Mouse (Mus musculus) lung, adult 2 months (tissue): Measurements from ENCODE around the gene Il27ra. TPM values are rescaled to one million over a fixed set of nuclear protein-coding genes. Genes with fewer than 3 reads are reported as not detected.
A peak's percentile ranks its signal among the peaks of the same experiment; 100 is the strongest.

Source experiments
- DNase-seq: peaks from one replicate; pipeline ENCODE4 v3.0.0; 2022
- H3K4me1 ChIP-seq: fragments of 200-500 bp; 2 replicates; pipeline ENCODE4 v1.6.1; 2011; ENCODE audit warnings: low read length; ENCODE audit not compliant: control insufficient read depth, insufficient read depth
- H3K4me3 ChIP-seq: fragments of 200-500 bp; replicated peaks from 2 replicates; pipeline ENCODE3; 2011; ENCODE audit warnings: low read depth, mild to moderate bottlenecking, control low read depth, low read length; ENCODE audit errors: extremely low read depth
- CTCF ChIP-seq: fragments of 200-500 bp; IDR thresholded peaks from 2 replicates; pipeline ENCODE4 v1.5.1; 2011; ENCODE audit warnings: mild to moderate bottlenecking, low read length, control low read depth; ENCODE audit not compliant: insufficient read depth
- POLR2A ChIP-seq: fragments of 200-500 bp; IDR thresholded peaks from 2 replicates; pipeline ENCODE4 v1.6.1; 2011; ENCODE audit warnings: low read depth, mild to moderate bottlenecking, control low read depth, low read length, borderline replicate concordance; ENCODE audit errors: extremely low read depth
- WGBS: fragments of 180-500 bp; shearing (Covaris S2); methylation state at CpG from one replicate; pipeline ENCODE4 v1.1.7; 2018; 5-methylcytosine and 5-hydroxymethylcytosine counted together
- polyA plus RNA-seq: library from polyadenylated mRNA; depleted of rRNA; stranded (reverse); fragments of >200 nt; gene quantifications from 2 replicates; pipeline ENCODE4 v1.2.3, GENCODE M21; 2012

Il27ra gene
- polyA plus RNA-seq, 1 experiment, result 7.5 TPM

DNA sequence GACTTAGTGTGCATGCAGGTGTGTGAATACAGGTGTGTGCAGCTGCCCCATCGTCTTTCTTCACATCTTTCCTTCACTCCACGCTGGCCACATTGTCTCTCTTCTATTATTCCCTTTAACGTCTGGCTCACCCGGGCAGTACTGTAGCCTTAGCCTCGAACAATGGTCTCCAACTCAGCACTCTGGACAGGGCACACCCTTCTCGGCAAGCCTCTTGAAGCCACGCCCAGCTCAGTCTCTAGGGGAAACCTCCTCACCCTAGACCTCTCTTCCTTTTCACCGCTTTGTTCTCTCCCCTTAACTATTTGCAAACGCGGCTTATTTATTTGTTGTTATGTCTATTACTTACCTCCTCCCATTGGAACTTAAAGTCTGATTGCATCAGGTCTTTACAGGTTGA is 14.9 kb downstream of the Il27ra start:
- TF ChIP-seq POLR2A, result no peak
- no peak for TF ChIP-seq CTCF
- Histone ChIP-seq H3K4me3 (no peak overlapping the region), H3K4me1 (no peaks in the 10 kb centered on the region; the same call in 1 of the 2 replicates)
- 13% methylated on average over 10 of the region's 10 CpGs for WGBS
- DNase-seq, result no peak

DNA sequence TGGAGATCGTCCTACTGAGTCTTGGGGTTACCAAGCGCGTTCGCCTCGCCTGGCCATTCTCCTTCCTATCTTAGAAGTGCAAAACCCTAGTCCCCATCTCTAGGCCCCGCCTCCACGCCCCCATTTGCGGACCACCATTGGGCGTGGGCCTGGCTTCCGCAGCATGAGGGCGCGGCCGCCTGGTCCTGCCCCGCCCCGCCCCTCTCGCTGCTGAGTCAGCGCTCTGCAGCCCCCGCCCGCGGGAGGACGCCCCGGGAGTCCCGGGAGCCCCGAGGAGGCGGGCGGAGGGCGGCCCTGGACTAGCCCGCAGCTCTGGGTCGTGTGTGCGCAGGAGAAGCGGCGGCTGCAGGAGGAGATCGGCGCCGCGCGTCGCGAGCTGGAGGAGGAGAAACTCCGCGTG is 16.5 kb downstream of the Il27ra start:
- no peak overlapping the region for H3K4me3 ChIP-seq
- DNase-seq, result no peak
- 3% methylated on average over 41 of the region's 41 CpGs for WGBS
- no peak for TF ChIP-seq CTCF
- no peak for TF ChIP-seq POLR2A
- no peaks in the 10 kb centered on the region; the same call in none of the 2 replicates for H3K4me1 ChIP-seq

DNA sequence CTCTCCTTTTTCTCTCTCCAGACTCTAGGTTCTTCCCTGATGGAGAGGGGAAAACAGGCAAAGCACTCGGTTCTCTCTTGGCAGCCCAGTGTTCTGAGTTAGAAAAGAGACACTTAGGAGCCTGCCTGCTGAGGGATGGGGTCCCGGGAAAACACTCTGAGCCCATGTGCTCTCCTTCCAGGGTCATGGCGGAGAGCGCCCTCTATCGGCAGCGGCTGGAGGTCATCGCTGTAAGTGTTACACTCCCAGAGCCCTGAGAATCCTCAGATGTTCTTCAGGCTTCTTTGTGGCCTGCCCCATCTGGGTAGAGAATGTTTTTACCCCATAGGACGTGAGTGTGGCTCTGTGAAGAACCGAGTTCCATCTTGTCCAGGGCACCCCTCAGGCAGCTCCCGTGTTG is 18.2 kb downstream of the Il27ra start:
- peak; percentile 58 for DNase-seq
- Histone ChIP-seq H3K4me1 (no peaks in the 10 kb centered on the region; the same call in none of the 2 replicates), H3K4me3 (no peak overlapping the region)
- peak; percentile 68 for TF ChIP-seq CTCF
- no peak for TF ChIP-seq POLR2A
- 23% methylated on average over 10 of the region's 10 CpGs for WGBS

DNA sequence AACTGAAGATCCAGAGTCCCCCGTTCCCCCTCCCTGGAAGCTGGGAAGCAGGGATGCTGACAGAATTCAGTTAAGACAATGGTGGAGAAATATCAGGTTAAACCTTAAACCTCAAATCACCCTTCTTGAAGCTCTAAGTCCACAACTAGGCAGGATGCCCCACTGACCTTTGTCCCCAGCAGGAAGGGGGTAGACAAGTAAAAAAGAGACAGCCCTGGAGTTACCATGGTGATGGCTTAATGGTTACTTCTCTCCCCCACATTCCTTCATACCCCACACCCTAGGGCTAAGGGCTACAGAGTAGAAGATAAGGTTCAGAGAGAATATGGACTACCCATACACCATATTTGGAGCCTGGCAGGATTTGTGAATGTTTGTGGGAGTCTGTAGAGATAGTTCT is 18.8 kb downstream of the Il27ra start:
- 56% methylated on average over 1 of the region's 1 CpGs for WGBS
- H3K4me3 ChIP-seq, result no peak overlapping the region
- H3K4me1 ChIP-seq, result no peaks in the 10 kb centered on the region; the same call in none of the 2 replicates
- no peak for TF ChIP-seq CTCF
- TF ChIP-seq POLR2A, result no peak
- DNase-seq, result no peak

GRCm38 (mm10) chr8:84023085-84023484 is 19.3 kb downstream of the Il27ra start:
- H3K4me3 ChIP-seq, result no peak overlapping the region
- peak; percentile 71 for DNase-seq
- TF ChIP-seq POLR2A (no peak), CTCF (no peak)
- 10% methylated on average over 5 of the region's 5 CpGs for WGBS
- no peaks in the 10 kb centered on the region; the same call in none of the 2 replicates for H3K4me1 ChIP-seq

DNA sequence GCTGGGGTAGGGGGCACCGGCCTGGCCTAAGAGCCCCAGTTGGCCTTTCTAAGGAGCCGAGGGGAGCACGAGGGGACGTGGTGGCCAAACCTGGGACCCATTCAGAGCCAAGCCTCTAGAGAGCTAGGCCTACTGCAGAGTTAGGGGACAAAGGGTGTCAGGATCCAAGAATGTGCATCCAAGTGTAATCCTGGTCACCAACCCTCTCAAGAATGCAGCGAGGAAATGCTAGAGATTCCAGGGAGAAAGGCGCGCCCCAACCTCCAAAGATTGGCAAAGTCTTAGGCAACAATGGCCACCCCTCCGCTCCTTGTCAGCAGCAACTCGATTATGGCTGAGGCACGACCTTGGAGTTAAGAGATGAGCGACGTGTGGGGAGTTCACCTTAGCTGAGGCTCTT is 20.8 kb downstream of the Il27ra start:
- DNase-seq, result no peak
- 51% methylated on average over 12 of the region's 12 CpGs for WGBS
- Histone ChIP-seq H3K4me3 (no peak overlapping the region), H3K4me1 (no peaks in the 10 kb centered on the region; the same call in none of the 2 replicates)
- TF ChIP-seq POLR2A, result no peak
- no peak for TF ChIP-seq CTCF

- no peak within 1 kb of the TSS for H3K4me3 ChIP-seq
- no peak for DNase-seq
- TF ChIP-seq POLR2A, result no peak
- TF ChIP-seq CTCF, result no peak
- no peaks in the 10 kb centered on the region; the same call in none of the 2 replicates for H3K4me1 ChIP-seq
- WGBS, result 20% methylated on average over 18 of the region's 18 CpGs
Measured at GRCm38 (mm10) chr8:84021096-84021495, 21.3 kb downstream of the Il27ra start, which contains the start of gene Palm3. Palm3 (plus strand) TSS chr8:84021471.

GRCm38 (mm10) chr8:84019738-84020137 is 22.7 kb downstream of the Il27ra start:
- 81% methylated on average over 9 of the region's 9 CpGs for WGBS
- DNase-seq, result no peak

GRCm38 (mm10) chr8:84015833-84016232 is 26.6 kb downstream of the Il27ra start:
- no peak overlapping the region for H3K4me3 ChIP-seq
- WGBS, result 93% methylated on average over 5 of the region's 5 CpGs
- peaks cover 3% of the 10 kb centered on the region for H3K4me1 ChIP-seq
- TF ChIP-seq CTCF, result no peak
- TF ChIP-seq POLR2A, result no peak
- DNase-seq, result no peak

More at GRCm38 (mm10) chr8:84019738-84020137, 22.7 kb downstream of the Il27ra start:
- H3K4me1 ChIP-seq, result no peaks in the 10 kb centered on the region; the same call in none of the 2 replicates
- no peak for TF ChIP-seq CTCF
- TF ChIP-seq POLR2A, result no peak
- H3K4me3 ChIP-seq, result no peak overlapping the region

DNA sequence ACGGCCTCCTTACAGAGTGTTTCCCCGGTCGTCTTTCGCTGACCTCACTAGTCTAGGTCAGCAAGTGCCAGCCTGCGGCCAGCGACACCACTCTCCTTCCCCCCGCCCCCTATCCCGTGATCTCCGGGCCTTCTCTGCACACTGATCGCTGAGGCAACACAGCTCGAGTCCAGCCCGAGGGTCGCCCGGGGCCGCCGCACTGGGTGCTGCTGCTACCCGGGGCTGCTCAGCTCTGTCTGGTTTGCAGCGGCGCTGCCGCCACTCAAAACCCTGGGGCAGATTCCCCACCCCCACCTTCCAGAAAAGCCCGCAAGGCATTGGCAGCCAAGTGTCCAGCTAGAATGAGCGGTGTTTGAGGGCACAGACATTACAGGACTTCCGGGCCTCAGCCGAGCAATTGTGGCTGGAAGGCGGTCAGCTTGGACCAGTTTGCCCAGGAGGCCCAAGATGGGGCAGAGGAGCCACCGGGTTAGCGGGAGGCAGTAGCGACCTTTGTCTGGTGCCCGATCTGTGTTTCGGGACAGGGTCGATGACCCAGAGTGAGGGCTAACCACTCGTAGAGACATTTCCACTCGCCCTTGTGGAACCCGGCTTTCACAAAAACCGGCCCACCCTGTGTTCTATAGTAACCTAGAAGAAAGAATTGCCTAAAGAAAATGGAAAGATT is 29.8 kb downstream of the Il27ra start:
- 24% methylated on average over 35 of the region's 35 CpGs for WGBS
- Histone ChIP-seq H3K4me3 (no peak overlapping the region), H3K4me1 (peaks cover 5% of the 10 kb centered on the region)
- DNase-seq, result no peak
- TF ChIP-seq POLR2A (no peak), CTCF (no peak)
